Mouse (Mus musculus) stomach, embryonic 14.5 days (tissue): Measurements from ENCODE around the gene Dusp15. TPM values are rescaled to one million over a fixed set of nuclear protein-coding genes. Genes with fewer than 3 reads are reported as not detected.

Experiments used
- ATAC-seq: fragments of 200-750 bp; cut with Nextera tagmentation; 2 replicates; pipeline ENCODE4 v1.8.0; 2017; ENCODE audit warnings: low read depth, moderate TSS enrichment; ENCODE audit not compliant: insufficient number of reproducible peaks, insufficient read depth, low FRiP score
- H3K27ac ChIP-seq: fragments of 300-500 bp; sonication (generic); 2 replicates; pipeline ENCODE4 v1.5.1; 2014; ENCODE audit warnings: mild to moderate bottlenecking, low read length, moderate library complexity, mixed read lengths
- H3K27me3 ChIP-seq: fragments of 300-500 bp; sonication (generic); 2 replicates; pipeline ENCODE4 v1.6.1; 2014; ENCODE audit warnings: low read length, control low read depth, mixed read lengths; ENCODE audit not compliant: control insufficient read depth, insufficient read depth
- H3K36me3 ChIP-seq: fragments of 300-500 bp; sonication (generic); 2 replicates; pipeline ENCODE4 v1.6.1; 2014; ENCODE audit warnings: mild to moderate bottlenecking, control low read depth, low read length, moderate library complexity, mixed read lengths; ENCODE audit not compliant: control insufficient read depth, insufficient read depth
- H3K4me1 ChIP-seq: fragments of 300-500 bp; sonication (generic); 2 replicates; pipeline ENCODE4 v1.6.1; 2014; ENCODE audit warnings: low read length, control low read depth, mixed read lengths; ENCODE audit not compliant: control insufficient read depth, insufficient read depth
- H3K4me2 ChIP-seq: fragments of 300-500 bp; sonication (generic); replicated peaks from 2 replicates; pipeline ENCODE4 v1.6.1; 2014; ENCODE audit warnings: low read depth, low read length, control low read depth
- H3K4me3 ChIP-seq: fragments of 300-500 bp; sonication (generic); 2 replicates; pipeline ENCODE4 v1.5.1; 2014; ENCODE audit warnings: low read depth, low read length, control low read depth
- H3K9ac ChIP-seq: fragments of 300-500 bp; sonication (generic); replicated peaks from 2 replicates; pipeline ENCODE4 v1.6.1; 2014; ENCODE audit warnings: low read depth, mild to moderate bottlenecking, control low read depth, low read length, moderate library complexity, mixed read lengths
- H3K9me3 ChIP-seq: fragments of 300-500 bp; sonication (generic); 2 replicates; pipeline ENCODE4 v1.6.1; 2016; ENCODE audit warnings: low read depth, low read length, control low read depth; ENCODE audit not compliant: control insufficient read depth
- WGBS: fragments of 180-500 bp; shearing (Covaris S2); extraction: QIAGEN DNeasy Blood & Tissue Kit; methylation state at CpG from one replicate; pipeline ENCODE4 v1.1.7; 2014; 5-methylcytosine and 5-hydroxymethylcytosine counted together
- polyA plus RNA-seq: library from polyadenylated mRNA; unstranded; fragments of >200 nt; fragmentation: Nextera tagmentation; extraction: Ambion mirVana; gene quantifications from 2 replicates; pipeline ENCODE4 v1.2.1, GENCODE M21; 2014

The Dusp15 gene
- polyA plus RNA-seq, 1 experiment from 2014 or later: 0.13 TPM

DNA sequence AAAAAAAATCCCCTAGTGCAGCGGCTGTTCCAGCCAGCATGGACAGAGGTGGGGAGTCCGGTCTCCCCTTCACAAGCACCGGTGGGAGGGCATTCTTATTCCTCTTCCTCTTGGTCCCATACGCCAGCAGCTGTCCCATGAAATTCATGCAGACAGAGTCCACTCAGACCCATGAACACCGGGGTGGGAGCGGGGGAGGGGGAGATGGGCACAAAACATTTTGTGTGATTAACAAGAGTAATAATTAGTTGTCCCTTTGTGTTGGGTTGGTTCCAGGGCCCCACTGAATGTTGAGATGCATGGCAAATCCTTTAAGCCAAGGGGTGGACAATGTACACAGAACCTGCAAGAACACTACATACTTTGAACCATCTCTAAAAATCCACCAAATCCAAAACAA lies 10.4 kb downstream of the Dusp15 start:
- no peak overlapping the region for H3K9ac ChIP-seq
- no peak for ATAC-seq
- H3K36me3 ChIP-seq: no peaks in the 10 kb centered on the region
- H3K4me2 ChIP-seq: no peak overlapping the region
- H3K27me3 ChIP-seq: peaks cover 36% of the 10 kb centered on the region
- peaks cover 5% of the 10 kb centered on the region; the same call in 1 of the 2 replicates for H3K4me1 ChIP-seq
- 81% methylated on average over 6 of the region's 6 CpGs for WGBS
- no peak overlapping the region for H3K27ac ChIP-seq
- H3K4me3 ChIP-seq: no peak overlapping the region
- H3K9me3 ChIP-seq: no peaks in the 10 kb centered on the region

GRCm38 (mm10) chr2:152939846-152940245 lies 11.7 kb downstream of the Dusp15 start:
- 14% methylated on average over 4 of the region's 4 CpGs for WGBS
- no peaks in the 10 kb centered on the region for H3K36me3 ChIP-seq
- no peak overlapping the region for H3K9ac ChIP-seq
- peaks cover 25% of the 10 kb centered on the region for H3K27me3 ChIP-seq
- H3K4me1 ChIP-seq: peaks cover 5% of the 10 kb centered on the region; the same call in 1 of the 2 replicates
- H3K9me3 ChIP-seq: no peaks in the 10 kb centered on the region
- no peak overlapping the region for H3K27ac ChIP-seq
- ATAC-seq: no peak
- no peak overlapping the region for H3K4me2 ChIP-seq
- H3K4me3 ChIP-seq: no peak overlapping the region

- Histone ChIP-seq H3K27me3 (no peaks in the 10 kb centered on the region), H3K4me3 (no peak overlapping the region), H3K9ac (no peak overlapping the region), H3K4me1 (no peaks in the 10 kb centered on the region), H3K4me2 (no peak overlapping the region), H3K9me3 (no peaks in the 10 kb centered on the region), H3K27ac (no peak overlapping the region), H3K36me3 (no peaks in the 10 kb centered on the region)
- ATAC-seq: no peak
- WGBS: 41% methylated on average over 5 of the region's 5 CpGs
These were observed 17.9 kb downstream of the Dusp15 start for GRCm38 (mm10) chr2:152933614-152934013.

- Histone ChIP-seq H3K9me3 (no peaks in the 10 kb centered on the region), H3K27me3 (no peaks in the 10 kb centered on the region), H3K9ac (no peak within 1 kb of the TSS), H3K4me3 (no peak within 1 kb of the TSS), H3K36me3 (no peaks in the 10 kb centered on the region), H3K27ac (no peak within 1 kb of the TSS), H3K4me2 (no peak within 1 kb of the TSS; the same call in 1 of the 2 replicates), H3K4me1 (peaks cover 2% of the 10 kb centered on the region; the same call in 1 of the 2 replicates)
- ATAC-seq: no peak
- 21% methylated on average over 9 of the region's 9 CpGs for WGBS
These were observed 18.4 kb downstream of the Dusp15 start, which contains the start of gene Foxs1 for GRCm38 (mm10) chr2:152933048-152933447. Foxs1 (minus strand) TSS chr2:152933208.

GRCm38 (mm10) chr2:152931456-152932160 lies 19.9 kb downstream of the Dusp15 start:
- no peak overlapping the region for H3K27ac ChIP-seq
- H3K4me3 ChIP-seq: no peak overlapping the region
- H3K27me3 ChIP-seq: no peaks in the 10 kb centered on the region
- peaks cover 2% of the 10 kb centered on the region; the same call in 1 of the 2 replicates for H3K4me1 ChIP-seq
- H3K9me3 ChIP-seq: no peaks in the 10 kb centered on the region
- H3K36me3 ChIP-seq: no peaks in the 10 kb centered on the region
- H3K4me2 ChIP-seq: no peak overlapping the region; the same call in 1 of the 2 replicates
- WGBS: 66% methylated on average over 12 of the region's 12 CpGs
- ATAC-seq: no peak
- H3K9ac ChIP-seq: no peak overlapping the region

DNA sequence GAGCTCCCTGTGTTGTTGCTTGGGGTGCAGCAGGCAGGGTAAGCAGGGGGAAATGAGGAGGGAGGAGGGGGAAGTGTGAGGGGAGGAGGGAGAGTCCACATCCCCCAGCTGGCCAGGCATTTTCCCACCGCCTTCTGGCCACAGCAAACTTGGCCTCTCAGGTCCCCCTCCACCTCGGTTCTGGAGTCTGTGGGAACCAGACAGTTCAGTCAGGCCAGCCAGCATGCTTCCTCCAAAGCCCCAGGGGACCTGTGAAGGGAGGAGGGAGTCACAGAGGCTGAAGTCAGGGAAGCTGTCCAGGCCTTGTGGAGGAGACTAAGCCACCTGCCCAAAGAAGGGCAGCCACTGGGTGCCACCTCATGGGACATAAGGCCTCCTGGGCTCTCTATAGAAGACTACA lies 21.2 kb downstream of the Dusp15 start:
- no peak for ATAC-seq
- Histone ChIP-seq H3K4me3 (no peak overlapping the region), H3K4me1 (peaks cover 8% of the 10 kb centered on the region), H3K27me3 (no peaks in the 10 kb centered on the region), H3K36me3 (no peaks in the 10 kb centered on the region), H3K4me2 (no peak overlapping the region), H3K9ac (no peak overlapping the region), H3K9me3 (no peaks in the 10 kb centered on the region), H3K27ac (no peak overlapping the region)
- WGBS: 38% methylated on average over 2 of the region's 2 CpGs

GRCm38 (mm10) chr2:152928988-152929370 lies 22.5 kb downstream of the Dusp15 start:
- H3K27me3 ChIP-seq: no peaks in the 10 kb centered on the region
- no peak overlapping the region for H3K4me3 ChIP-seq
- ATAC-seq: no peak
- 64% methylated on average over 3 of the region's 3 CpGs for WGBS
- H3K9ac ChIP-seq: no peak overlapping the region
- H3K27ac ChIP-seq: peak overlapping the region; percentile 63; the same call in 1 of the 2 replicates
- no peak overlapping the region for H3K4me2 ChIP-seq
- peaks cover 8% of the 10 kb centered on the region for H3K4me1 ChIP-seq
- H3K36me3 ChIP-seq: no peaks in the 10 kb centered on the region
- no peaks in the 10 kb centered on the region for H3K9me3 ChIP-seq

DNA sequence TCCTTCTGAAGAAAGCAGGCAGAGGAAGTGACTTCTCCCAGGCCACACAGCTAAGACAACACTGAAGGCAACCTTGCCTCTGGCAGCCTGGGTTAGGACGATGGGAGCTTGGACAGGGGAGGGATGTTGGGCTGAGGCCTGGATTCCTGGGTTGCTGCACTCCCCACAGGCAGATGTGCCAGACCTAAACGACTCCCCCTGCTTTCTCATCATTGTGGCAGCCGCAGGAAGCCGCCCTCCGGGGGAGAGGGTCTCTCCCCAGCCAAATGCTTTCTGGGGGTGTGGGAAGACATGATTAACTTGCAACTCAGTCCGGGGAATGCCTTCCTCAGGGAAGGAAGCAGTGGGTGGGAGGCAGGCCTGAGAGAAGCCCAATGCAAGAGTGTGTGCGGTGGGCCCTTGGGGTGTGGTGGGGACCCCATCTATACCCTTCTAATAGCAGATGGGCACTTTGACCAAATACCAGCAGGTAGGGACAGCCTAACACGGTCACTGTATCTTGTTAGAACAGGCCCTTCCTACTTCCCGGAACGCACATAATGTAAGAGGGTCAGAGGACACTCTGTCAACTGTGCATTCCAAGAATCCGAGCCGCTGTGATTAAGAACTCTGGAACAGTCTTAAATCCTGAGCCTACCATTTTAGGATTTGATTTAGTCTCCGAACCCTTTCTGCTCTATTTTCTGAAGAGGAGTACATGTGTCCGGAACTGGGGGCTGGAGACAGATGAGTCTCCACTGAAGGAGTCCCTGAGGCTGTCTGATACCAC lies 23.1 kb downstream of the Dusp15 start:
- H3K4me2 ChIP-seq: no peak overlapping the region
- peak overlapping the region; percentile 63 for H3K27ac ChIP-seq
- no peaks in the 10 kb centered on the region for H3K27me3 ChIP-seq
- WGBS: 40% methylated on average over 14 of the region's 14 CpGs
- ATAC-seq: no peak
- H3K36me3 ChIP-seq: no peaks in the 10 kb centered on the region
- no peak overlapping the region for H3K9ac ChIP-seq
- H3K4me1 ChIP-seq: peaks cover 8% of the 10 kb centered on the region
- H3K9me3 ChIP-seq: no peaks in the 10 kb centered on the region
- no peak overlapping the region for H3K4me3 ChIP-seq
